Mouse (Mus musculus): ENCODE results near the gene Fam234b. TPM values are rescaled to one million over a fixed set of nuclear protein-coding genes. Genes with fewer than 3 reads are reported as not detected.

The Fam234b gene
- polyA plus RNA-seq, 1 experiment from 2014 or later = 17.1 TPM

GRCm38 (mm10) chr6:135254153-135254552, 56.4 kb downstream of the Fam234b start, which contains the start of gene Gsg1:
Gsg1 (minus strand) TSS chr6:135254351.
- WGBS (ENCODE audit: insufficient replicate concordance) = 71% methylated on average over 7 of the region's 7 CpGs
- TF ChIP-seq CTCF (IDR thresholded peaks at IDR 0.05; ENCODE audit: low read depth) = no peak
- TF ChIP-seq EP300 (IDR thresholded peaks at IDR 0.05; ENCODE audit: low read depth) = no peak
- no peak for DNase-seq
- no peak for ATAC-seq
- Histone ChIP-seq H3K4me2 (ENCODE audit: low read depth, low read length) (no peak within 1 kb of the TSS), H3K9ac (replicated peaks) (no peak within 1 kb of the TSS), H3K36me3 (replicated peaks; ENCODE audit: insufficient read depth, low read length) (no peaks in the 10 kb centered on the region), H3K4me1 (ENCODE audit: insufficient read depth) (peaks cover 6% of the 10 kb centered on the region; the same call in 1 of the 2 replicates), H3K9me3 (ENCODE audit: low read length) (no peaks in the 10 kb centered on the region), H3K4me3 (ENCODE audit: low read depth, low read length) (no peak within 1 kb of the TSS), H3K27me3 (ENCODE audit: insufficient read depth, low read length) (peaks cover 6% of the 10 kb centered on the region; the same call in 1 of the 2 replicates), H3K27ac (ENCODE audit: low read depth) (no peak within 1 kb of the TSS)

DNA sequence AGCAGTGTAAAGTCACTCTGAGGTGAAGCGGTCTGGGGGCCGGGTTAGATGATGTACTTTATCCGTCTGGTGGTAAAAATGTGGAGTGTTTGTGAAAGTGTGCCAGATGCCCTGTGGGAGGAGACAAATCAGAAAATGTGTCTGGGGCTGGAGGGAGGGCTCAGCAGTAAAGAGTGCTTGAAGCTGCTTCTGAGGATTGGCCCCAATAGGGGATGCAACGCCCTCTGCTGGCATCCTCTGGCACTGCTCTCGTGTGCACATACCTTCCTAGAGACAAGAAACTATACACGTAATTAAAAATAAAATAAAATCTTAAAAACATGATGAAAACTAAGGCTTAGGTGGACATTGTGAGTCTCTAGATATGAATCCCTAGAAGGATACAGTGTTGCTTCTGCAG, 62.7 kb downstream of the Fam234b start:
- Histone ChIP-seq H3K27ac (ENCODE audit: low read depth) (no peak overlapping the region), H3K27me3 (ENCODE audit: insufficient read depth, low read length) (no peaks in the 10 kb centered on the region), H3K4me1 (ENCODE audit: insufficient read depth) (no peaks in the 10 kb centered on the region), H3K4me2 (ENCODE audit: low read depth, low read length) (no peak overlapping the region), H3K9ac (replicated peaks) (no peak overlapping the region), H3K4me3 (ENCODE audit: low read depth, low read length) (no peak overlapping the region), H3K36me3 (replicated peaks; ENCODE audit: insufficient read depth, low read length) (no peaks in the 10 kb centered on the region), H3K9me3 (ENCODE audit: low read length) (no peaks in the 10 kb centered on the region)
- DNase-seq (no peak), ATAC-seq (no peak)
- WGBS (ENCODE audit: insufficient replicate concordance) = 81% methylated on average over 6 of the region's 6 CpGs
- TF ChIP-seq EP300 (IDR thresholded peaks at IDR 0.05; ENCODE audit: low read depth) (no peak), CTCF (IDR thresholded peaks at IDR 0.05; ENCODE audit: low read depth) (peak; percentile 20; the same call in 1 of the 2 replicates)

- Histone ChIP-seq H3K27me3 (ENCODE audit: insufficient read depth, low read length) (no peaks in the 10 kb centered on the region), H3K4me3 (ENCODE audit: low read depth, low read length) (no peak overlapping the region), H3K36me3 (replicated peaks; ENCODE audit: insufficient read depth, low read length) (no peaks in the 10 kb centered on the region), H3K9me3 (ENCODE audit: low read length) (no peaks in the 10 kb centered on the region), H3K27ac (ENCODE audit: low read depth) (no peak overlapping the region), H3K4me1 (ENCODE audit: insufficient read depth) (no peaks in the 10 kb centered on the region), H3K9ac (replicated peaks) (no peak overlapping the region), H3K4me2 (ENCODE audit: low read depth, low read length) (no peak overlapping the region)
- no peak for ATAC-seq
- no peak for TF ChIP-seq CTCF (IDR thresholded peaks at IDR 0.05; ENCODE audit: low read depth)
- no peak for TF ChIP-seq EP300 (IDR thresholded peaks at IDR 0.05; ENCODE audit: low read depth)
- DNase-seq = no peak
- 70% methylated on average over 9 of the region's 9 CpGs for whole genome bisulfite sequencing (ENCODE audit: insufficient replicate concordance)
Observed at GRCm38 (mm10) chr6:135261124-135261523, 63.3 kb downstream of the Fam234b start.

GRCm38 (mm10) chr6:135262565-135262964, 64.8 kb downstream of the Fam234b start:
- DNase-seq (no peak), ATAC-seq (no peak)
- H3K36me3 ChIP-seq (replicated peaks; ENCODE audit: insufficient read depth, low read length) = no peaks in the 10 kb centered on the region
- no peak overlapping the region for H3K27ac ChIP-seq (ENCODE audit: low read depth)
- no peak overlapping the region for H3K9ac ChIP-seq (replicated peaks)
- H3K4me3 ChIP-seq (ENCODE audit: low read depth, low read length) = no peak overlapping the region
- H3K4me1 ChIP-seq (ENCODE audit: insufficient read depth) = no peaks in the 10 kb centered on the region
- TF ChIP-seq EP300 (IDR thresholded peaks at IDR 0.05; ENCODE audit: low read depth) (no peak), CTCF (IDR thresholded peaks at IDR 0.05; ENCODE audit: low read depth) (no peak)
- no peaks in the 10 kb centered on the region for H3K27me3 ChIP-seq (ENCODE audit: insufficient read depth, low read length)
- no peak overlapping the region for H3K4me2 ChIP-seq (ENCODE audit: low read depth, low read length)
- H3K9me3 ChIP-seq (ENCODE audit: low read length) = no peaks in the 10 kb centered on the region
- WGBS (ENCODE audit: insufficient replicate concordance) = 61% methylated on average over 2 of the region's 2 CpGs

DNA sequence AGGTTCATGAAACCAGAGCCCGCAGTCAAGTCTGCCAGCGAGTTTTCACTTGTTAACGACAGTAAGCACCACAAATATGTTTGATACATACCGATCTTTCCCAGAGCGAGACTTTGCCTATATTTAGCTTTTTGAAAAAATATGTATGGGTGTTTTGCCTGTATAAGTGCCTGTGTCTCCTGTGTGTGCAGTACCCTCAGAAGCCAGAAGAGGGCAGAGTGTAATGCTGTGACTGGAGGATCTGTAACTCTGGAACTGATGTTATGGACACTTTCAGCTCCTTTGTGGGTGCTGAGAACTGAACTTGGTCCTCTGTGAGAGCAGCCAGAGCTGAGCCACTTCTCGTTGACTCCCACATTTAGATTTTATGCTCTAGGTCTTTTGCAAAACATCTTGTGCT, 66.4 kb downstream of the Fam234b start:
- Histone ChIP-seq H3K4me2 (ENCODE audit: low read depth, low read length) (no peak overlapping the region), H3K27me3 (ENCODE audit: insufficient read depth, low read length) (no peaks in the 10 kb centered on the region), H3K4me3 (ENCODE audit: low read depth, low read length) (no peak overlapping the region), H3K4me1 (ENCODE audit: insufficient read depth) (no peaks in the 10 kb centered on the region), H3K36me3 (replicated peaks; ENCODE audit: insufficient read depth, low read length) (no peaks in the 10 kb centered on the region), H3K9ac (replicated peaks) (no peak overlapping the region), H3K9me3 (ENCODE audit: low read length) (no peaks in the 10 kb centered on the region), H3K27ac (ENCODE audit: low read depth) (no peak overlapping the region)
- TF ChIP-seq CTCF (IDR thresholded peaks at IDR 0.05; ENCODE audit: low read depth) = peak; percentile 53
- no peak for TF ChIP-seq EP300 (IDR thresholded peaks at IDR 0.05; ENCODE audit: low read depth)
- WGBS (ENCODE audit: insufficient replicate concordance) = 89% methylated on average over 6 of the region's 6 CpGs
- DNase-seq (no peak), ATAC-seq (no peak)

- TF ChIP-seq CTCF (IDR thresholded peaks at IDR 0.05; ENCODE audit: low read depth) = no peak
- no peak for TF ChIP-seq EP300 (IDR thresholded peaks at IDR 0.05; ENCODE audit: low read depth)
- DNase-seq (no peak), ATAC-seq (no peak)
- Histone ChIP-seq H3K27me3 (ENCODE audit: insufficient read depth, low read length) (no peaks in the 10 kb centered on the region), H3K9me3 (ENCODE audit: low read length) (no peaks in the 10 kb centered on the region), H3K4me1 (ENCODE audit: insufficient read depth) (no peaks in the 10 kb centered on the region), H3K36me3 (replicated peaks; ENCODE audit: insufficient read depth, low read length) (no peaks in the 10 kb centered on the region), H3K27ac (ENCODE audit: low read depth) (no peak overlapping the region), H3K4me3 (ENCODE audit: low read depth, low read length) (no peak overlapping the region), H3K4me2 (ENCODE audit: low read depth, low read length) (no peak overlapping the region), H3K9ac (replicated peaks) (no peak overlapping the region)
- WGBS (ENCODE audit: insufficient replicate concordance) = 83% methylated on average over 1 of the region's 1 CpGs
Observed at GRCm38 (mm10) chr6:135266056-135266455, 68.3 kb downstream of the Fam234b start.

DNA sequence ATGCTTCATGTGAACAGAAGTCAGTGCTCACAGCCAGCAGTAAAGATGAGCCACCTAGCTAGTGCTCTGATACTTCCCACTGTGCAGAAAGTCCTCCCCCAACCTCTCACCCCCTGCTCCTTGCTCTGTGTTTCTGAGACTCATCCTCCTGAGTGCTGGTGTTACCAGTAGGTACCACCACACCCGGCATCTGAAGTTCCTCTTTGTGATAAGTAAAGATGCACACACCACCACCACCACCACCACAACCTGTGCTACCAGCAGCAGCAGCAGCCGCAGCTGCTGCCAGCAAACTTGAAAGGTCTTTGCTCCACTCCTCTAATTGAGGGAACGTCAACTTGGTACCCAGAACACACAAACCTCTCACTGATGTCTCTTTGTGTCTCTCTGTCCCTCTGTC, 69.4 kb downstream of the Fam234b start:
- no peak overlapping the region for H3K4me3 ChIP-seq (ENCODE audit: low read depth, low read length)
- WGBS (ENCODE audit: insufficient replicate concordance) = 45% methylated on average over 3 of the region's 3 CpGs
- no peak overlapping the region for H3K27ac ChIP-seq (ENCODE audit: low read depth)
- DNase-seq (no peak), ATAC-seq (no peak)
- H3K9me3 ChIP-seq (ENCODE audit: low read length) = no peaks in the 10 kb centered on the region
- H3K9ac ChIP-seq (replicated peaks) = no peak overlapping the region
- H3K27me3 ChIP-seq (ENCODE audit: insufficient read depth, low read length) = no peaks in the 10 kb centered on the region
- TF ChIP-seq EP300 (IDR thresholded peaks at IDR 0.05; ENCODE audit: low read depth) = no peak
- TF ChIP-seq CTCF (IDR thresholded peaks at IDR 0.05; ENCODE audit: low read depth) = no peak
- no peak overlapping the region for H3K4me2 ChIP-seq (ENCODE audit: low read depth, low read length)
- H3K36me3 ChIP-seq (replicated peaks; ENCODE audit: insufficient read depth, low read length) = no peaks in the 10 kb centered on the region
- no peaks in the 10 kb centered on the region for H3K4me1 ChIP-seq (ENCODE audit: insufficient read depth)

Measured in liver, postnatal 0 days (tissue).